Mouse (Mus musculus) retina, adult 2 months (tissue): Measurements from ENCODE around the gene Paqr3.

Source experiments
- DNase-seq: peaks from one replicate; pipeline ENCODE4 v3.0.0-alpha.2; 2012; ENCODE audit warnings: low read depth, low spot score

Gene Paqr3

GRCm38 (mm10) chr5:97111207-97111910 is at the start of gene Paqr3:
Gene Paqr3, minus strand, starts transcription at chr5:97111596.
- peak; percentile 92 for DNase-seq

GRCm38 (mm10) chr5:97154688-97155087 is 43.3 kb upstream of the Paqr3 start:
- DNase-seq, result no peak

- DNase-seq, result no peak
These were observed 23.9 kb upstream of the Paqr3 start for GRCm38 (mm10) chr5:97135331-97135730.

GRCm38 (mm10) chr5:97129589-97129988 is 18.2 kb upstream of the Paqr3 start:
- DNase-seq, result no peak

- DNase-seq, result peak; percentile 43
These were observed 17.1 kb upstream of the Paqr3 start for GRCm38 (mm10) chr5:97128242-97129226.

- no peak for DNase-seq
These were observed 15.9 kb upstream of the Paqr3 start for GRCm38 (mm10) chr5:97127284-97127683.

GRCm38 (mm10) chr5:97126005-97126404 is 14.6 kb upstream of the Paqr3 start:
- DNase-seq, result no peak

GRCm38 (mm10) chr5:97125459-97125970 is 14.1 kb upstream of the Paqr3 start:
- no peak for DNase-seq

GRCm38 (mm10) chr5:97124977-97125376 is 13.6 kb upstream of the Paqr3 start:
- no peak for DNase-seq

GRCm38 (mm10) chr5:97110697-97111096 is 699 bp downstream of the Paqr3 start:
- no peak for DNase-seq

- no peak for DNase-seq
These were observed 1.3 kb downstream of the Paqr3 start for GRCm38 (mm10) chr5:97110133-97110532.

- no peak for DNase-seq
These were observed 3.1 kb downstream of the Paqr3 start for GRCm38 (mm10) chr5:97108333-97108732.

GRCm38 (mm10) chr5:97099954-97100353 is 11.4 kb downstream of the Paqr3 start:
- no peak for DNase-seq

- no peak for DNase-seq
These were observed 13.8 kb downstream of the Paqr3 start for GRCm38 (mm10) chr5:97097631-97098041.

GRCm38 (mm10) chr5:97095335-97095734 is 16.1 kb downstream of the Paqr3 start:
- no peak for DNase-seq

- DNase-seq, result no peak
These were observed 18.4 kb downstream of the Paqr3 start for GRCm38 (mm10) chr5:97092970-97093369.

- no peak for DNase-seq
These were observed 21.2 kb downstream of the Paqr3 start for GRCm38 (mm10) chr5:97090034-97090784.

- DNase-seq, result no peak
These were observed 22.0 kb downstream of the Paqr3 start for GRCm38 (mm10) chr5:97089426-97089825.

GRCm38 (mm10) chr5:97088231-97088630 is 23.2 kb downstream of the Paqr3 start:
- no peak for DNase-seq

GRCm38 (mm10) chr5:97087746-97088145 is 23.6 kb downstream of the Paqr3 start:
- DNase-seq, result no peak

GRCm38 (mm10) chr5:97087030-97087630 is 24.3 kb downstream of the Paqr3 start:
- DNase-seq, result no peak
